Mouse (Mus musculus) stomach, postnatal 0 days (tissue): ENCODE results near the gene AC129217.1. TPM values are rescaled to one million over a fixed set of nuclear protein-coding genes. Genes with fewer than 3 reads are reported as not detected.

Experiments used
- ATAC-seq: fragments of 200-750 bp; cut with Nextera tagmentation; 2 replicates; pipeline ENCODE4 v1.8.0; 2017; ENCODE audit not compliant: low FRiP score, low TSS enrichment
- DNase-seq: peaks from one replicate; pipeline ENCODE4 v3.0.0-alpha.2; 2016; ENCODE audit warnings: low spot score
- H3K27ac ChIP-seq: fragments of 300-500 bp; sonication (generic); replicated peaks from 2 replicates; pipeline ENCODE4 v1.5.1; 2014; ENCODE audit warnings: mild to moderate bottlenecking, control low read depth
- H3K27me3 ChIP-seq: fragments of 300-500 bp; sonication (generic); 2 replicates; pipeline ENCODE4 v1.6.1; 2014; ENCODE audit warnings: low read length; ENCODE audit not compliant: control insufficient read depth, insufficient read depth
- H3K36me3 ChIP-seq: fragments of 300-500 bp; sonication (generic); 2 replicates; pipeline ENCODE4 v1.6.1; 2014; ENCODE audit warnings: low read length, mixed read lengths; ENCODE audit not compliant: control insufficient read depth, insufficient read depth
- H3K4me1 ChIP-seq: fragments of 300-500 bp; sonication (generic); replicated peaks from 2 replicates; pipeline ENCODE4 v1.6.1; 2014; ENCODE audit warnings: antibody characterized with exemption; ENCODE audit not compliant: control insufficient read depth, insufficient read depth
- H3K4me2 ChIP-seq: fragments of 300-500 bp; sonication (generic); replicated peaks from 2 replicates; pipeline ENCODE4 v1.6.1; 2014; ENCODE audit warnings: low read depth, mild to moderate bottlenecking, control low read depth, moderate library complexity
- H3K4me3 ChIP-seq: fragments of 300-500 bp; sonication (generic); 2 replicates; pipeline ENCODE4 v1.5.1; 2014; ENCODE audit warnings: low read depth, low read length, control low read depth
- H3K9ac ChIP-seq: fragments of 300-500 bp; sonication (generic); 2 replicates; pipeline ENCODE4 v1.6.1; 2014; ENCODE audit warnings: mild to moderate bottlenecking, low read length, control low read depth, mixed read lengths
- H3K9me3 ChIP-seq: fragments of 300-500 bp; sonication (generic); 2 replicates; pipeline ENCODE4 v1.6.1; 2016; ENCODE audit warnings: low read length; ENCODE audit not compliant: control insufficient read depth
- CTCF ChIP-seq: IDR thresholded peaks from 2 replicates; pipeline ENCODE4 v1.5.1; 2016; ENCODE audit warnings: antibody characterized with exemption, low read depth, mild to moderate bottlenecking, moderate library complexity
- EP300 ChIP-seq: optimal IDR thresholded peaks from 2 replicates; pipeline ENCODE3; 2016; ENCODE audit warnings: antibody characterized with exemption
- WGBS: fragments of 180-500 bp; shearing (Covaris S2); extraction: QIAGEN DNeasy Blood & Tissue Kit; methylation state at CpG from one replicate; pipeline ENCODE4 v1.1.7; 2014; 5-methylcytosine and 5-hydroxymethylcytosine counted together
- polyA plus RNA-seq: library from polyadenylated mRNA; unstranded; fragments of >200 nt; fragmentation: Nextera tagmentation; extraction: Ambion mirVana; gene quantifications from 2 replicates; pipeline ENCODE4 v1.2.1, GENCODE M21; 2015

AC129217.1 gene
- polyA plus RNA-seq, 1 experiment from 2014 or later, result not detected

DNA sequence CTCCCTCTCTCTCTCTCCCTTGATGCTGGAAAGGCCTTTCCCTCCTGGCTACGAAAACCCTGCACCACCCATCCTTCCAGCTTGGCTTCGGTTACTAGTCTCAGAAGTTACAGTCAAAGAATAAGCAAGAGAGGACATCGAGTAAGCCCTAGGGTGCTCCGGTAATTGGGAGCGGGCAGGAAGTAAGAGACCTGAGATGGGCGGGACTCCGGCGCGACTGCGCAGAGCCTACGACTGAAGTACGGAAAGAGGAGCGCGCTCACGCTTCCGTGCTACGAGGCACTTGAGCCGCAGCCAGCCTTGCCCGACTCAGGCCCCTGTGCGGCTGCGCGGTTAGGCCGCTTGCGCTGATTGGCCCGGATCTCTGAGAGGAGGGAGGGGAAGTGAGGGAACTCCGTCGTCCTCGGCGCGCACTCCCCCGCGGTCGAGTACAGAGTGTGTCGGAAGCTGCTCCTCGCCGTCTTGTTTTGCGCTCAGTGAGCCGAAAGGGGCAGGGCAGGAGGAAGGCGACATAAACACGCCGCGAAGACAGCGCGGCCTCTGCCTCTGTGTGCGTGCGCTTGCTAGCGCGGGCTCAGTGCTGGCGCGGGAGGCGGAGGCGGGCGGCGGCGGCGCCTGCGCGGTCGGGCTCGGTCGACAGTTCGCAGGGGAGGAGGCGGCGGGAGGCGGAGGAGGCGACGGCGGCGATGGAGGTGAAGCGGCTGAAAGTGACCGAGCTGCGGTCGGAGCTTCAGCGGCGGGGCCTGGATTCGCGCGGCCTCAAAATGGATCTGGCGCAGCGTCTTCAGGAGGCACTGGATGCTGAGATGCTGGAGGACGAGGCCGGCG lies 9.8 kb upstream of the AC129217.1 start, which contains the start of gene Hnrnpul2:
Hnrnpul2 (plus strand) TSS at position 415 of the 828 bp plus-strand sequence.
- no peaks in the 10 kb centered on the region for H3K4me1 ChIP-seq
- peak; percentile 94 for ATAC-seq
- peaks cover 12% of the 10 kb centered on the region for H3K36me3 ChIP-seq
- no peaks in the 10 kb centered on the region for H3K9me3 ChIP-seq
- peak within 1 kb of the TSS; percentile 99 for H3K4me3 ChIP-seq
- peak within 1 kb of the TSS; percentile 74 for H3K4me2 ChIP-seq
- H3K27ac ChIP-seq, result peak within 1 kb of the TSS; percentile 99
- H3K27me3 ChIP-seq, result no peaks in the 10 kb centered on the region
- H3K9ac ChIP-seq, result peak within 1 kb of the TSS; percentile 96
- TF ChIP-seq CTCF, result peak; percentile 23; the same call in 1 of the 2 replicates
- no peak for TF ChIP-seq EP300
- WGBS, result 0% methylated on average over 81 of the region's 83 CpGs
- peak; percentile 99 for DNase-seq

DNA sequence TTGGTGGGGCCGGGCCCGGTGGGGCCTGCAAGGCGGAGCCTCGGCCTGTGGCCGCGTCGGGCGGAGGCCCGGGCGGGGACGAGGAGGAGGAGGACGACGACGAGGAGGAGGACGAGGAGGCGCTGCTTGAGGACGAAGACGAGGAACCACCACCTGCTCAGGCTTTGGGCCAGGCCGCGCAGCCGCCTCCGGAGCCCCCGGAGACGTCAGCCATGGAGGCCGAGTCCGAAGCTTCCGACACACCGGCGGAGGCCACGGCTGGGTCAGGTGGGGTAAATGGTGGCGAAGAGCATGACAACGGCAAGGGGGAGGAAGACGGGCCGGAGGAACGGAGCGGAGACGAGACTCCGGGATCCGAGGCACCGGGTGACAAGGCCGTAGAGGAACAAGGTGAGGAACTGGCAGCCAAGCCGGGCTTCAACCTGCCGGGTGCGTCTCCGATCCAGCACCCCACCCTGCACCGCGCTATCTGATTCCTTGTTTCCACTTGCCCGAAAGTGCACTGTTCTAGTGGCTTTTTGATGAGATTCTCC lies 9.1 kb upstream of the AC129217.1 start:
- no peaks in the 10 kb centered on the region for H3K4me1 ChIP-seq
- H3K9ac ChIP-seq, result peak overlapping the region; percentile 96
- H3K27ac ChIP-seq, result peak overlapping the region; percentile 99
- DNase-seq (no peak), ATAC-seq (no peak; the same call in 1 of the 2 replicates)
- H3K4me2 ChIP-seq, result peak overlapping the region; percentile 74
- WGBS, result 0% methylated on average over 39 of the region's 48 CpGs
- peak overlapping the region; percentile 99 for H3K4me3 ChIP-seq
- H3K36me3 ChIP-seq, result peaks cover 16% of the 10 kb centered on the region
- H3K9me3 ChIP-seq, result no peaks in the 10 kb centered on the region
- no peak for TF ChIP-seq EP300
- TF ChIP-seq CTCF, result no peak
- no peaks in the 10 kb centered on the region for H3K27me3 ChIP-seq

DNA sequence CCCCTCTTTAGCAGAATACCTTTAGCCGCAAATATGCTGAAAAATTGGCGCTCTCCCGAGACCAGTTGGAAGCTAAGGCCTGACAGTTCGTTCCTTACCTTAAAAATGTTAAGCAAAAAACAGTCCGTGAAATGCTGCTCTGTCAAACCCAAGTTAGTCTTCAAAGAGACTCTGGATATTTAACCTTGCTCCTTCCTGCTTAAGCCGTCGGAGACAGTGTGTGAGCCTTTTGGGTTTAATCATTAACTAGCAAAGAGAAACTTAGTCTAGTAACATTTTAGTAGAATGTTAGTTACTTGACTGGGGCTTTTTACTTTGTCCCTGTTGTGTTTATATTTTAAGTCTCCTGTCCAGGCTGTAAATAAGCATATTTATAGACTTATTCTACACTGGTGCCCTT lies 8.4 kb upstream of the AC129217.1 start:
- Histone ChIP-seq H3K4me1 (no peaks in the 10 kb centered on the region), H3K27ac (peak overlapping the region; percentile 99; the same call in 1 of the 2 replicates), H3K9ac (peak overlapping the region; percentile 96), H3K9me3 (no peaks in the 10 kb centered on the region), H3K36me3 (peaks cover 19% of the 10 kb centered on the region), H3K27me3 (no peaks in the 10 kb centered on the region), H3K4me3 (peak overlapping the region; percentile 99), H3K4me2 (peak overlapping the region; percentile 74)
- ATAC-seq (no peak), DNase-seq (no peak)
- WGBS, result under 1% methylated on average over 7 of the region's 7 CpGs
- no peak for TF ChIP-seq EP300
- no peak for TF ChIP-seq CTCF

DNA sequence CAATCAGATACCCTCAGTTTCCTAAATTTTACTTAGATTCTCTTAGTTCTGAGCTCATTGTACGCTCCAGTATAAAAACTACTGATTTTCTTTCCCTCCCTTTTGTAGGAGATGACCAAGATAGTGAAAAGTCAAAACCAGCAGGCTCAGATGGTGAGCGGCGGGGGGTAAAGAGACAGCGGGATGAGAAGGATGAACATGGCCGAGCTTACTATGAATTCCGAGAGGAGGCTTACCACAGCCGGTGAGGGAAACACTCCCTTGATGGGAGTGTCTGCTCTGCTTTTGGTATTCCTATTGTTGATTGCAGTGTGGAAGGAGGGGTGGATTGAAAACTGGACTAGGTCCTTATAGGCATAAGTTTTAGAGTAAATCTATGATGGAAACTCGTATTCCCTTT lies 6.9 kb upstream of the AC129217.1 start:
- Histone ChIP-seq H3K4me3 (peak overlapping the region; percentile 99; the same call in 1 of the 2 replicates), H3K9ac (0 out of 2 replicates have a peak overlapping the region, but pooled peaks have one; percentile 31), H3K36me3 (peaks cover 26% of the 10 kb centered on the region), H3K27ac (no peak overlapping the region), H3K27me3 (no peaks in the 10 kb centered on the region), H3K9me3 (no peaks in the 10 kb centered on the region), H3K4me2 (peak overlapping the region; percentile 74), H3K4me1 (no peaks in the 10 kb centered on the region)
- no peak for DNase-seq
- ATAC-seq, result no peak
- no peak for TF ChIP-seq CTCF
- no peak for TF ChIP-seq EP300
- 59% methylated on average over 8 of the region's 8 CpGs for WGBS

DNA sequence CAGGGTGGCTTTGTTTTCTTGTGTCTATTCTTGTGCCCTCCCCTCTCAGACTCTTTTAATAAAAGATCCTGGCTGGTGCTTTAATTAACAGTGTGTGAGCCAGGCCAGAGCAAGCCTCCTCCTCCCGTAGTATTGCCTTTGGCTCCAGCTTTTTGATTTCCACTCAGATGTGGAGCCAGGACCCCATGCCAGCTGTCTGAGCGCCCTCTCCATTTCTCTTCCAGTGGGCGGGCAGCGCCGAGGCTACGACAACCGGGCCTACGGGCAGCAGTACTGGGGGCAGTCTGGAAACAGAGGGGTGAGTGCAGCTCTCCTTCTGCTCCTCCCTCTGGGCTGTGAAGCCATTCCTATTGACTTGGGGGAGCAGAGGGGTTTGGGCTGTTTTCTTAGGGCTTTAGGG lies 1.1 kb downstream of the AC129217.1 start:
- H3K4me2 ChIP-seq, result no peak overlapping the region
- no peak overlapping the region for H3K27ac ChIP-seq
- H3K27me3 ChIP-seq, result no peaks in the 10 kb centered on the region
- 88% methylated on average over 8 of the region's 8 CpGs for WGBS
- ATAC-seq (no peak), DNase-seq (no peak)
- H3K9me3 ChIP-seq, result no peaks in the 10 kb centered on the region
- no peak overlapping the region for H3K9ac ChIP-seq
- H3K4me1 ChIP-seq, result no peaks in the 10 kb centered on the region
- H3K36me3 ChIP-seq, result peaks cover 40% of the 10 kb centered on the region
- no peak overlapping the region for H3K4me3 ChIP-seq
- TF ChIP-seq CTCF, result no peak
- no peak for TF ChIP-seq EP300

DNA sequence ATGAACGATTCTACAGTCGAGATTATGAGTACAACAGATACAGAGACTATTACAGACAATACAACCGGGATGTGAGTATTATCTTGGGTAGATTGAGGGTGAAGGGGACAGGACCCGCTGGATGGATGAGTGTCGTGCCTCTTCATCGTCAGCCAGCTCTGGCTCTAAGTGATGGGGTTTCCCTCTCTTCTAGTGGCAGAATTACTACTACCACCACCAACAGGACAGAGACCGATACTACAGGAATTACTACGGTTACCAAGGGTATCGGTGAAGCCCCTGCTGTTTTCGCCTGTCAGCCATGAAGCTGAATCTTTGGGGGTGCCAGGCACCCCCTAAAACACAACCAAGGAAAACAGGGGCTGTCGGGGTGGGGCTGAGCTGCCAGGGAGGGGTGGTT lies 1.7 kb downstream of the AC129217.1 start:
- no peak for TF ChIP-seq EP300
- peak; percentile 19; the same call in 1 of the 2 replicates for TF ChIP-seq CTCF
- Histone ChIP-seq H3K4me1 (no peaks in the 10 kb centered on the region), H3K4me2 (no peak overlapping the region), H3K9ac (no peak overlapping the region), H3K4me3 (no peak overlapping the region), H3K27me3 (no peaks in the 10 kb centered on the region), H3K36me3 (peaks cover 37% of the 10 kb centered on the region), H3K27ac (no peak overlapping the region), H3K9me3 (no peaks in the 10 kb centered on the region)
- 81% methylated on average over 11 of the region's 11 CpGs for WGBS
- ATAC-seq (no peak), DNase-seq (no peak)
